Mouse (Mus musculus): ENCODE data around the gene Ptprm. TPM values are rescaled to one million over a fixed set of nuclear protein-coding genes. Genes with fewer than 3 reads are reported as not detected.

The Ptprm gene
- polyA plus RNA-seq, 1 experiment from 2014 or later = 17.7 TPM

DNA sequence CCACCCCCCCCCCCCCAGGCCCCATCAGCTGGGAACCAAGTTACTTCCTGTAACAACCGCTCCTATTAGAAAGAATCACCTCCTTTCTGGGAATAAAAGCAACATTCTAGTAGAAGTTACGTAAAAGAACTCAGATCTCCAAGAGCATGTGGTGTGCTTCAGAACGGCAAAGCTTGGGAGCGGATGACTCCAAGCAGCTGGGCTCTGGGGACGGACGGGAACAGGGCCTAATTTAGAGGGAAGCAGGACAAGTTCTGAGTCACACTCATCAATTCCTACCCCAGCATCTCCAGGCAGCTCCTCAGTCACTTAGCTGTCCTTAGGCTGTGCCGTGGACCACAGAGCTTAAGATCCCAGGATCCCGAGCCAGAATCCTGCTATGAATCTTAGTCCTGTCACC lies 602.5 kb downstream of the Ptprm start:
- Histone ChIP-seq H3K4me2 (no peak overlapping the region), H3K4me1 (peaks cover 8% of the 10 kb centered on the region), H3K27ac (no peak overlapping the region), H3K27me3 (0 out of 2 replicates have a peak, but pooled peaks cover 8% of the 10 kb centered on the region), H3K4me3 (no peak overlapping the region), H3K9me3 (no peaks in the 10 kb centered on the region), H3K9ac (no peak overlapping the region), H3K36me3 (no peaks in the 10 kb centered on the region)
- no peak for ATAC-seq (ENCODE audit: insufficient number of reproducible peaks, low FRiP score, low TSS enrichment, low read depth)
- WGBS = 91% methylated on average over 8 of the region's 8 CpGs

DNA sequence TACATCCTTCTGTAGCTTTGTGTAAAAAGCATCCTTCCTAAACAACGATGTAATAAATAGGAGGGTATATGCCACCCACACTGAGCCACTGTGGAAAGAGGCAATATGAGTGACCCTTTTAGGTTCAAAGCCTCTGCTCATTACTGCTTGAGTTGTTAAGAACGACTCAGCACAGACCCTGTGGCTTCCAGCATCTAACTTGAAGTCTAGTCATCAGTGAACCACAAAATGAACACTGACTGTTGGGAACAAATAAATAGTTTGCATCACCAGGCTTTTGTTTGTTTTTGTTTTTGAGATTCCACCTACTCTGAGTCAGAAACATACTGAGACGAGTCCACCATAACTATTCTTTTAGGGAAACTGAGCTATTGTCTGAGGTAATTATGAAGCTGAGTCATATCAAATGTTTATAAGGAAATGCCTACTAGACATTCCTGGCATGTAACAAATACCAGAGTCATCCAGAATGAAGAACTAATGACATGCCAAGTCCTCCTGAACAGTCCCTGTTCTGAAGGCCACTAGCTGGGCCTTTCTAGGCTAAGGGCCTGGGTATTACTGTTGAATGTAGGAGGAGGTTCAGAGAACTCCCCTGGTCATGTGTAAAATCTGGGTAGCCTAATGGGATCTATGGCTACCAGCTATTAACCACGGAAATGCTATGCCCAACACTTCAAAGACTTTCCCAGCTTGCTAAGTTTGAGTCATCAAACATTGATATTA lies 603.6 kb downstream of the Ptprm start:
- H3K36me3 ChIP-seq = no peaks in the 10 kb centered on the region
- WGBS = 61% methylated on average over 4 of the region's 4 CpGs
- no peak overlapping the region for H3K4me2 ChIP-seq
- H3K27me3 ChIP-seq = 0 out of 2 replicates have a peak, but pooled peaks cover 8% of the 10 kb centered on the region
- H3K4me1 ChIP-seq = 0 out of 2 replicates have a peak, but pooled peaks cover 2% of the 10 kb centered on the region
- no peak overlapping the region for H3K27ac ChIP-seq
- ATAC-seq (ENCODE audit: insufficient number of reproducible peaks, low FRiP score, low TSS enrichment, low read depth) = no peak
- H3K4me3 ChIP-seq = no peak overlapping the region
- H3K9me3 ChIP-seq = no peaks in the 10 kb centered on the region
- no peak overlapping the region for H3K9ac ChIP-seq

DNA sequence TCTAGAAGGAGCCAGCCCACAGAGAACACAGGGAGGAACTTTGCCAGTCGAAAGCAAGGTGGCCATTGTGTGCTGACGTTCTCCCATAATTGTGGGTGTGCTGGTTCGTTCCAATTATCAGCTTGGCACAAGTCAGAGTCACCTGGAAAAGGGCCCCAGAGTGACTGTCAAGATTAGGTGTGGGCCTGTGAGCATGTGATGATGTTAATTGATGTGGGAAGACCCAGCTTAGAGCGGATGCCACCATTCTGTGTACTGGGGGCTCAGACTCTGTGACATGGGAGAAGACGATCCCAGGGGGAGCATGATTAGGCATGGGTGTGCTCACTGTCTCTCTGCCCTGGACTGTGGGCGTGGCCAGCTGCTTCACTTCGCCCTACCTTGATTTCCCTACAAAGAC lies 604.3 kb downstream of the Ptprm start:
- no peaks in the 10 kb centered on the region for H3K9me3 ChIP-seq
- WGBS = 85% methylated on average over 7 of the region's 7 CpGs
- no peaks in the 10 kb centered on the region for H3K36me3 ChIP-seq
- no peak overlapping the region for H3K4me2 ChIP-seq
- H3K27ac ChIP-seq = no peak overlapping the region
- no peak for ATAC-seq (ENCODE audit: insufficient number of reproducible peaks, low FRiP score, low TSS enrichment, low read depth)
- H3K4me3 ChIP-seq = no peak overlapping the region
- 0 out of 2 replicates have a peak, but pooled peaks cover 8% of the 10 kb centered on the region for H3K27me3 ChIP-seq
- H3K9ac ChIP-seq = no peak overlapping the region
- no peaks in the 10 kb centered on the region for H3K4me1 ChIP-seq

DNA sequence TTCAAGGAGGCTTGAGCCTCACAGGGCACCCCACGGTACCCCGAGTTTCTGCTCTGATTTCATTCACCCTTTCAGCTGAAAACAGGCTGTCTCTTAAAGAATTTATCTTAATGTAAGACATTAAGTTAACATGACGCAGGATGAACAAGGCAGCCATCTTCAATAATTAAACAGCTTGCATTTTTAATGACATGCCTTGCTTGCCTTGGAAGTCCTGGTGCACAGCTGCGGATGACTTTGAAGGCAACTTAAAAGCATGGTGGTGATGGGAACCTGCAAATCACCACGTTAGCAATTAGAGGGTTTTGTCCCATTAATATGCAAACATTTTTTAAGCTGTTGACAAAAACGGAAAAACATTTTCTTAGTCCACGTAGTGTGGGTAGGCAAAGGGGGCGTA lies 607.8 kb downstream of the Ptprm start:
- Histone ChIP-seq H3K27me3 (no peaks in the 10 kb centered on the region), H3K4me3 (no peak overlapping the region), H3K4me1 (no peaks in the 10 kb centered on the region), H3K9me3 (no peaks in the 10 kb centered on the region), H3K4me2 (no peak overlapping the region), H3K36me3 (no peaks in the 10 kb centered on the region), H3K9ac (no peak overlapping the region), H3K27ac (no peak overlapping the region)
- WGBS = 81% methylated on average over 8 of the region's 8 CpGs
- no peak for ATAC-seq (ENCODE audit: insufficient number of reproducible peaks, low FRiP score, low TSS enrichment, low read depth)

DNA sequence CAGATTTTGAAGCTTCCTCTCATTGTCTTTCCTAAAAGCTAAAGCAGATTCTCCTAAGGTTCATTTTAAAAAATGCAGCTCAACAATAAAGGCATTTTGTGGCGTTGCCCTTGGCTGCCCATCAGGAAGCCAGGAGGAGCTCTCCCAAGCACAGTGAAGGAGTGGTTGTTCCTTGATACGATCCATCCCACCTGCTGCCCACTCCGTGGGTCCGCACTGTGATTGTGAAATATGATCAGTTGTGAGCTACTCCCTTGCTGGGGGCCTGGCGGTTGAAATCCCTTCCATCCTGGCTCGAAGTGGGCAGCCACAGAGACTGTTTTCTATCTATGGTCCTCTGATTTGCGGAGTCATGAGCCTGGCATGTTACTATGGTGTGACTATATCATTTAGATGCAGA lies 610.9 kb downstream of the Ptprm start:
- H3K4me2 ChIP-seq = no peak overlapping the region
- H3K9ac ChIP-seq = no peak overlapping the region
- H3K9me3 ChIP-seq = no peaks in the 10 kb centered on the region
- 45% methylated on average over 7 of the region's 7 CpGs for WGBS
- H3K4me1 ChIP-seq = peaks cover 3% of the 10 kb centered on the region; the same call in 1 of the 2 replicates
- no peak for ATAC-seq (ENCODE audit: insufficient number of reproducible peaks, low FRiP score, low TSS enrichment, low read depth)
- H3K27ac ChIP-seq = no peak overlapping the region
- H3K36me3 ChIP-seq = no peaks in the 10 kb centered on the region
- H3K4me3 ChIP-seq = no peak overlapping the region
- no peaks in the 10 kb centered on the region for H3K27me3 ChIP-seq

DNA sequence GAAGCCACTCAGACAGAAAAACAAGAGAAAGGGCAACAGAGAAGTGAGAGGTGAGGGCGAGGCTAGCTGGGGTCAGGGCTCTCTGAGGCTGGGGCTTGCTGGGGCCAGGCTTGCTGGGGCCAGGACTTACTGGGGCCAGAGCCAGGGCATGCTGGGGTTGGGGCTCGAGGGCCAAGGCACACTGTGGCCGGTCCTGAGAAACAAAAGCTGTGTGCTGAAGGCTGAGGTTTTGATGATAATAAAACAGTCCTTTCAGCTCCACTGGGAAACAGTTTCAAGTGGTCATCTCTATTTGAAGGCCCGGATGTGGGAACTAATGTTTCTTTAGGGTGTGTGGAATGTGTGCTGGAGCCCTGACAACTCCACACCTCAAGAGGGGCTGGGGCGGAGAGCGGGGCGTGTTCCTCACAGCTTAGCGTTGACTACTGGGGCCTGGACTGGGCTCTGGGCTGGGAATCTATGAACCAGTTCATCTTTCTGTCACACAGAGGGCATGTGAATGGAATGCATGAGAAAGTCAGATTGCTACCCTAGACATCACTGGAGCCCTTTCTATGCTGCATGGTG lies 615.4 kb downstream of the Ptprm start:
- peaks cover 3% of the 10 kb centered on the region; the same call in 1 of the 2 replicates for H3K4me1 ChIP-seq
- no peak overlapping the region for H3K4me2 ChIP-seq
- H3K9ac ChIP-seq = no peak overlapping the region
- WGBS = 68% methylated on average over 8 of the region's 8 CpGs
- no peak overlapping the region for H3K4me3 ChIP-seq
- no peaks in the 10 kb centered on the region for H3K27me3 ChIP-seq
- H3K36me3 ChIP-seq = no peaks in the 10 kb centered on the region
- H3K9me3 ChIP-seq = no peaks in the 10 kb centered on the region
- no peak overlapping the region for H3K27ac ChIP-seq
- no peak for ATAC-seq (ENCODE audit: insufficient number of reproducible peaks, low FRiP score, low TSS enrichment, low read depth)

DNA sequence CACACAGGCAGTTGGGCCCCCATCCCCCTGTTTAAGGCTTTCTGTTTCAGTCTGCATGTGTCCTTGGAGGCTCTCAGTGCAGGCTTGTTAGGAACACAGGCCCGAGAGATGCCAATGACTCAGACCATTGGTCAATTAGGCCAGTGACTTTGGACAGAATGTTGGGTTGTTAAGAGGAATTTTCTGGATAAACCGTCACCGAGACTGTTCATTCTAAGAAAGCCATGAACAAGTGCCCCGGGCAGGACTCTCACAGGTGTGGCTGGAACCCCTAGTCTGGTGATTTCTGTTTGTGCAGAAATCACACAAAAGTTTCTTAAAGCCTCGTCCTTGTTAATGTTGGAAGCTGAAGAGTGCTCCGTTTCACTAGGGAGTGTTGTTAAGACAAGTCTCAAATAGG lies 615.9 kb downstream of the Ptprm start:
- Histone ChIP-seq H3K36me3 (no peaks in the 10 kb centered on the region), H3K27me3 (no peaks in the 10 kb centered on the region), H3K4me3 (no peak overlapping the region), H3K4me2 (no peak overlapping the region), H3K27ac (no peak overlapping the region), H3K9ac (no peak overlapping the region), H3K9me3 (no peaks in the 10 kb centered on the region), H3K4me1 (peaks cover 3% of the 10 kb centered on the region; the same call in 1 of the 2 replicates)
- ATAC-seq (ENCODE audit: insufficient number of reproducible peaks, low FRiP score, low TSS enrichment, low read depth) = no peak
- 59% methylated on average over 6 of the region's 6 CpGs for WGBS

DNA sequence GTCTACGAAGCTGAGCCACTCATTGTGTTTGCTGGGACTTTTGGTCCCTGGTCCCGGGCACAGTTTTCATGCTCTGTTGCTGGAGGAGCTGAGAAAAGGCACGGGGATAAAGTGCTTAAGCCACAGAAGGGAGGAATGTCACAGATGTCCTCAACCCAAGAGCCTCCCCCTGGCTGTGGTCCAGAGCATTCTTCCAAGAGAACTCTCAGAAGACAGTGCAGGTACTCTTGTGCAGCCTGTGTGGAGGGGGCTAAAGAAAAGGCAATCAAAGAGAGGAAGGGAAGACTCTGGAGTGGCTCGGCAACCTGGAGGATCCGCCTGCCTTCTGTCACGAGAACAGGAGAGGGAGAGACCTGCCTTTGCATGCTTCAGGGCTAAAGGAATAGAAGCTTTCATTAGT lies 617.8 kb downstream of the Ptprm start:
- Histone ChIP-seq H3K4me2 (no peak overlapping the region), H3K4me3 (no peak overlapping the region), H3K27me3 (no peaks in the 10 kb centered on the region), H3K9me3 (no peaks in the 10 kb centered on the region), H3K27ac (no peak overlapping the region), H3K9ac (no peak overlapping the region), H3K4me1 (peaks cover 3% of the 10 kb centered on the region; the same call in 1 of the 2 replicates), H3K36me3 (no peaks in the 10 kb centered on the region)
- 59% methylated on average over 6 of the region's 6 CpGs for WGBS
- no peak for ATAC-seq (ENCODE audit: insufficient number of reproducible peaks, low FRiP score, low TSS enrichment, low read depth)

DNA sequence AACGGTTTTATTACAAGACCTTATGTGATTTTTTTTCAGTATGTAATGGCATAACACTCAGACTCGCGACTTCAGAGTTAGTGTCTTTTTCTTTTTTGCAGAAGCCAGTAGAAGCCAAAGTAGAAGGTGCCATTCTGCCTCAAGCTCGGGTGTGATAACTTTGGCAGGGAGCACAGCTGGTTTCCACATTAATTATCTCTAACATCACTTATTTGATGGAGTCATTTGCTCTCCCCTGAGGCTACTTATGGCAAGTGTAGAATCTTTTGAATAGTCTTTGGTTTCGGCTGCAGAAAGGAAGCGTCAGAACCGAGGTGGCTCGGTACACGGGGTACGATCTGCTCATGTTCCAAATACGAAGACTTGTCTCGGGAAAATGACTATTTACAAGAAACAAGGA lies 620.7 kb downstream of the Ptprm start:
- Histone ChIP-seq H3K4me1 (peaks cover under 1% of the 10 kb centered on the region; the same call in 1 of the 2 replicates), H3K9ac (no peak overlapping the region), H3K27me3 (no peaks in the 10 kb centered on the region), H3K4me3 (no peak overlapping the region), H3K4me2 (no peak overlapping the region), H3K9me3 (no peaks in the 10 kb centered on the region), H3K36me3 (no peaks in the 10 kb centered on the region), H3K27ac (no peak overlapping the region)
- 59% methylated on average over 12 of the region's 12 CpGs for WGBS
- ATAC-seq (ENCODE audit: insufficient number of reproducible peaks, low FRiP score, low TSS enrichment, low read depth) = no peak

DNA sequence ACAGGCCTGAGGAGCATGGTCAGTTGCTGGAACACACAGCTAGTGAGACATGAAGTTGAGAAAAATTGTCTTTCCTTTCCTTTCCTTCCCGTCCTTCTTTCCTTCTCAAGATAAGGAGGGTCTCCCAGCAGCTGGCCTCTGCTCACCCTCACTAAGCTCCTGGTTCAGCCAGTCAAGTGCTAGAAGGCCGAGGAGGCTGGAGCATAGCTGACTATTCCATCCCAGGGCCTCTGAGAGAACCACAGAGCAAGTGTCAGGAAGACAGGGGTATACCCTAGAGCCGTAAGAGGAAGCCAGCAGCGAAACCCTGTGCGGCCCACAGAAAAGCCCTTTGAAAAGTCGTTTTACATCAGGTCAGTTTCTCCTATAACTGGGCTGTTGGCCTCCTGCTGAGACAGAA lies 624.3 kb downstream of the Ptprm start:
- H3K4me2 ChIP-seq = no peak overlapping the region
- H3K9me3 ChIP-seq = no peaks in the 10 kb centered on the region
- H3K27ac ChIP-seq = no peak overlapping the region
- no peaks in the 10 kb centered on the region; the same call in 1 of the 2 replicates for H3K36me3 ChIP-seq
- WGBS = 57% methylated on average over 6 of the region's 6 CpGs
- H3K4me3 ChIP-seq = no peak overlapping the region
- ATAC-seq (ENCODE audit: insufficient number of reproducible peaks, low FRiP score, low TSS enrichment, low read depth) = no peak
- H3K9ac ChIP-seq = no peak overlapping the region
- H3K27me3 ChIP-seq = no peaks in the 10 kb centered on the region
- no peaks in the 10 kb centered on the region for H3K4me1 ChIP-seq

DNA sequence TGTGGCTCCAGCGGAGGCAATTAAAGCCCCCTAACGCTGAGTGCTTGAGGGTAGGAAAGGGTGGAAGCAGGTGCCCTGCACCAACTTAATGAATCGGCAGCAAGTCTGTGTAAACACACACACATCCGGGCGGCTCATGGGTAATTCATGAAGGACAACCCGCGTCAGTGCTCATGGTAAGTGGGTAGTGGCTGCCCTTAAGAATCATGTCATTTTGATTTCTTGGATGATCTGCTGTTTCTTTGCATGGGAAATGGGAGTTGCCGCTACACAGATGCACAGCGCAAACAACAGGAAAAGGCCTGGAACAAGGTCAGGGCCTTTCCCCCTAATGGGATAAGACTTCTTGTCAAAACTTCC lies 633.3 kb downstream of the Ptprm start:
- ATAC-seq (ENCODE audit: insufficient number of reproducible peaks, low FRiP score, low TSS enrichment, low read depth) = no peak
- no peaks in the 10 kb centered on the region for H3K9me3 ChIP-seq
- 50% methylated on average over 9 of the region's 9 CpGs for WGBS
- H3K27me3 ChIP-seq = no peaks in the 10 kb centered on the region
- H3K4me2 ChIP-seq = no peak overlapping the region
- H3K9ac ChIP-seq = no peak overlapping the region
- no peaks in the 10 kb centered on the region; the same call in 1 of the 2 replicates for H3K36me3 ChIP-seq
- H3K4me1 ChIP-seq = peaks cover 5% of the 10 kb centered on the region; the same call in 1 of the 2 replicates
- no peak overlapping the region for H3K4me3 ChIP-seq
- H3K27ac ChIP-seq = no peak overlapping the region

DNA sequence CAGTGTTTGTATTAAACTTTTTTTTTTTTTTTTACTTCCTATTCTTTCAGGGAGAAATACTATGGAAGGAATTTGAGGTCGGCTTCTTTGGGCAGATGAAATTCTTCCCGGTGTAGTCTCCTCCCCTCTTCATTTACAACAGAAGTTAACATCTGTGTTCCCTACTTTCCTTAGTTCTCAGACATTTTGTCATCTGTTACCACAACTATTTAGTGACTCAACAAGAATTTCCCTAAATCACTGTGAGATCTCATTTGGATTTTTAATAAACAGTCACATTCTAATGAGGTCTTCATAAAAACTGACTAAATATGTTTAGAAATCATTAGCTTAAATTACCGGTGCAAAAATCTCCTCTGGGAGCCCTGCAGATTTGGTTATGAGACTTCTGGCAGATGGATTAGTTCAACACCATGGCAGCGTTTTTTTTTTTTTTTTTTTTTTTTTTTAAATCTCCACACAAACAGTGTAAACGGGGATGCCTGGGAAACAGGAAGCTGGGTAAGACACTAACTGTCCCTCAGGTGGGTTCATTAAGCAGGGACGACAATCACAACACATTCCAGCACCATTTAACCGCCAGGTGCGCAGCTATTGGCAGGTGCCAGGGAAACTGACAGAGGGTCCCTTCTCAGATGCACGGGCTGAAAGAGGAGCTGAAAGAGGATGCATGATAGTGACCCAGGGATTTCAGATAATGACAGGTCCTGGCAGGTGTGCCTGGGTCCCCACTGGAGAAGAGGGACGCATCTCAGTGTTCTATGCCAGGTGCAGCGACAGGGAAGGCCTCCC lies 633.9 kb downstream of the Ptprm start:
- Histone ChIP-seq H3K9ac (no peak overlapping the region), H3K4me1 (peaks cover 5% of the 10 kb centered on the region; the same call in 1 of the 2 replicates), H3K36me3 (no peaks in the 10 kb centered on the region; the same call in 1 of the 2 replicates), H3K4me2 (no peak overlapping the region), H3K27me3 (no peaks in the 10 kb centered on the region), H3K27ac (no peak overlapping the region), H3K4me3 (no peak overlapping the region), H3K9me3 (no peaks in the 10 kb centered on the region)
- 31% methylated on average over 11 of the region's 11 CpGs for WGBS
- ATAC-seq (ENCODE audit: insufficient number of reproducible peaks, low FRiP score, low TSS enrichment, low read depth) = no peak
